Mouse (Mus musculus): ENCODE measurements at regions not wholly inside any gene's neighbourhood (a gene's known extent, or its start where the extent isn't known, plus 50 kb on each side); places are given as distances from the start of the nearest gene placed in this dataset.

GRCm38 (mm10) chr15:62392839-62393238 is 1452.1 kb downstream of the Gsdmc2 start:
- DNase-seq: no peak

- DNase-seq: no peak
These were observed 1452.6 kb downstream of the Gsdmc2 start for GRCm38 (mm10) chr15:62392381-62392780.

- no peak for DNase-seq
These were observed 1455.4 kb downstream of the Gsdmc2 start for GRCm38 (mm10) chr15:62389431-62390105.

- no peak for DNase-seq
These were observed 1459.4 kb upstream of the A1bg start for GRCm38 (mm10) chr15:62382233-62382632.

GRCm38 (mm10) chr15:62374641-62375040 is 1451.8 kb upstream of the A1bg start:
- DNase-seq: no peak

GRCm38 (mm10) chr15:62361171-62361570 is 1438.4 kb upstream of the A1bg start:
- no peak for DNase-seq

- DNase-seq: no peak
These were observed 1435.8 kb upstream of the A1bg start for GRCm38 (mm10) chr15:62358338-62359239.

- DNase-seq: no peak
These were observed 1431.0 kb upstream of the A1bg start for GRCm38 (mm10) chr15:62353786-62354185.

- no peak for DNase-seq
These were observed 1428.3 kb upstream of the A1bg start for GRCm38 (mm10) chr15:62350862-62351757.

GRCm38 (mm10) chr15:62349981-62350380 is 1427.2 kb upstream of the A1bg start:
- no peak for DNase-seq

GRCm38 (mm10) chr15:62348956-62349355 is 1426.1 kb upstream of the A1bg start:
- no peak for DNase-seq

GRCm38 (mm10) chr15:62347697-62348096 is 1424.9 kb upstream of the A1bg start:
- DNase-seq: no peak

GRCm38 (mm10) chr15:62345893-62346292 is 1423.1 kb upstream of the A1bg start:
- DNase-seq: peak; percentile 26

- no peak for DNase-seq
These were observed 1413.9 kb upstream of the A1bg start for GRCm38 (mm10) chr15:62336454-62337284.

- no peak for DNase-seq
These were observed 1411.6 kb upstream of the A1bg start for GRCm38 (mm10) chr15:62334256-62335009.

GRCm38 (mm10) chr15:62332129-62332528 is 1409.3 kb upstream of the A1bg start:
- DNase-seq: no peak

GRCm38 (mm10) chr15:62331138-62331800 is 1408.5 kb upstream of the A1bg start:
- DNase-seq: no peak

GRCm38 (mm10) chr15:62328920-62329319 is 1406.1 kb upstream of the A1bg start:
- DNase-seq: no peak

GRCm38 (mm10) chr15:62328305-62328881 is 1405.6 kb upstream of the A1bg start:
- peak; percentile 32 for DNase-seq

- DNase-seq: no peak
These were observed 1404.7 kb upstream of the A1bg start for GRCm38 (mm10) chr15:62327481-62327880.

Measured in liver (tissue).